Mouse (Mus musculus) heart, postnatal 0 days (tissue): ENCODE measurements around the gene C1qtnf5.

Experiments used
- CTCF ChIP-seq: IDR thresholded peaks from 2 replicates; pipeline ENCODE4 v1.5.1; 2016; ENCODE audit warnings: antibody characterized with exemption, control low read depth, low read depth
- EP300 ChIP-seq: IDR thresholded peaks from 2 replicates; pipeline ENCODE4 v1.6.1; 2016; ENCODE audit warnings: antibody characterized with exemption, low read depth

GRCm38 (mm10) chr9:44086960-44087359 lies 20.1 kb upstream of the C1qtnf5 start:
- TF ChIP-seq EP300 (no peak), CTCF (no peak)
